Mouse (Mus musculus): ENCODE measurements around the gene Phospho2. TPM values are rescaled to one million over a fixed set of nuclear protein-coding genes. Genes with fewer than 3 reads are reported as not detected.

Phospho2 gene
- polyA plus RNA-seq, 1 experiment from 2014 or later = 35.9 TPM

DNA sequence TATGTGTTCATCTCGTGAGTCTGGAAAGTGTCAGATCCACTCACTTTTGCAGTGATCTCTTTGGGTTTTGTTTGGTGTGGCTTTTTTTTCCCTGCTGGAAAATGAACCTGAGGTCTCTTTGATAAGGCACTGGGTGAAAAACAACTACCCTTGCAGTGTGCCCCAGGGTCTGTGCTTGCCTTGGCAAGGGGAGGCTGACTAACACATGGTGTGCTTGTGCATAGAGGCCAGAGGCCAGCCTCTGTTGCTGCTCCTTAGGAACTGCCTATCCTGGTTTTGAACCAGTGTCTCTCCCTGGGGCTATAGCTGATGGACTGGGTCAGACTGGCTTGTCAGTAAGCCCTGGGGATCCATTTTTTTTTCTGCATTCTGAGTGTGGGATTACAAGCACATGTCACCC is 30.8 kb downstream of the Phospho2 start:
- no peak for ATAC-seq
- H3K4me1 ChIP-seq (ENCODE audit: control insufficient read depth, insufficient read depth, low read length) = peaks cover 26% of the 10 kb centered on the region
- no peaks in the 10 kb centered on the region; the same call in 1 of the 2 replicates for H3K27me3 ChIP-seq (ENCODE audit: control insufficient read depth, insufficient read depth, low read depth, low read length)
- no peak overlapping the region for H3K4me2 ChIP-seq (ENCODE audit: low read length)
- H3K36me3 ChIP-seq (ENCODE audit: control insufficient read depth, insufficient read depth, low read length) = no peaks in the 10 kb centered on the region
- no peak overlapping the region for H3K4me3 ChIP-seq (ENCODE audit: low read depth, low read length)
- H3K9me3 ChIP-seq (replicated peaks; ENCODE audit: control insufficient read depth, low read length, poor library complexity, severe bottlenecking) = no peaks in the 10 kb centered on the region
- H3K27ac ChIP-seq (ENCODE audit: low read length) = no peak overlapping the region
- H3K9ac ChIP-seq (ENCODE audit: low read depth, low read length) = no peak overlapping the region
- WGBS = 84% methylated on average over 1 of the region's 1 CpGs

DNA sequence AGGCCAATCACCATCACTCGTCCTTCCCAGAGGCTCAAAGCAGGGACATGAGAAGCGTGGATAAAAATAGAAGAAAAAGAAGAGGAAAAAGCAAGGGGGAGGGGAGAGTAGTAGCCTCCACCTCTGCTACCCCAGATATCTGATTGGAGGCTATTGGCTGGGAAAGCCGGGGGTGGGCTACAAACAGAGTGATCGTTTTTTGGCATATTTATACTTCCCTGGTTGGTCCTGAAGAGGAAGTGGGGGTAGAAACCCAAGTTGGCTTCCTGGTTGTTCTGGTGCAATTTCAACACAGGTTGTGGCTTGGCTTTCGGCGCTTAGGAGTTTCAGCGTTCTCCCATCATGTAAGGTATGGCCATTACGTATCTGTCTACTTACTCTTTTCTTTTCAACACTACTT is 32.3 kb downstream of the Phospho2 start, which contains the start of gene Klhl23:
Gene Klhl23, plus strand, starts transcription at position 234 of the 400 bp plus-strand sequence.
- Histone ChIP-seq H3K27me3 (ENCODE audit: control insufficient read depth, insufficient read depth, low read depth, low read length) (no peaks in the 10 kb centered on the region; the same call in 1 of the 2 replicates), H3K9me3 (replicated peaks; ENCODE audit: control insufficient read depth, low read length, poor library complexity, severe bottlenecking) (no peaks in the 10 kb centered on the region), H3K4me1 (ENCODE audit: control insufficient read depth, insufficient read depth, low read length) (peaks cover 38% of the 10 kb centered on the region), H3K27ac (ENCODE audit: low read length) (peak within 1 kb of the TSS; percentile 98), H3K9ac (ENCODE audit: low read depth, low read length) (peak within 1 kb of the TSS; percentile 96), H3K36me3 (ENCODE audit: control insufficient read depth, insufficient read depth, low read length) (0 out of 2 replicates have a peak, but pooled peaks cover 2% of the 10 kb centered on the region), H3K4me2 (ENCODE audit: low read length) (peak within 1 kb of the TSS; percentile 77), H3K4me3 (ENCODE audit: low read depth, low read length) (peak within 1 kb of the TSS; percentile 83)
- WGBS = 29% methylated on average over 8 of the region's 8 CpGs
- ATAC-seq = no peak

DNA sequence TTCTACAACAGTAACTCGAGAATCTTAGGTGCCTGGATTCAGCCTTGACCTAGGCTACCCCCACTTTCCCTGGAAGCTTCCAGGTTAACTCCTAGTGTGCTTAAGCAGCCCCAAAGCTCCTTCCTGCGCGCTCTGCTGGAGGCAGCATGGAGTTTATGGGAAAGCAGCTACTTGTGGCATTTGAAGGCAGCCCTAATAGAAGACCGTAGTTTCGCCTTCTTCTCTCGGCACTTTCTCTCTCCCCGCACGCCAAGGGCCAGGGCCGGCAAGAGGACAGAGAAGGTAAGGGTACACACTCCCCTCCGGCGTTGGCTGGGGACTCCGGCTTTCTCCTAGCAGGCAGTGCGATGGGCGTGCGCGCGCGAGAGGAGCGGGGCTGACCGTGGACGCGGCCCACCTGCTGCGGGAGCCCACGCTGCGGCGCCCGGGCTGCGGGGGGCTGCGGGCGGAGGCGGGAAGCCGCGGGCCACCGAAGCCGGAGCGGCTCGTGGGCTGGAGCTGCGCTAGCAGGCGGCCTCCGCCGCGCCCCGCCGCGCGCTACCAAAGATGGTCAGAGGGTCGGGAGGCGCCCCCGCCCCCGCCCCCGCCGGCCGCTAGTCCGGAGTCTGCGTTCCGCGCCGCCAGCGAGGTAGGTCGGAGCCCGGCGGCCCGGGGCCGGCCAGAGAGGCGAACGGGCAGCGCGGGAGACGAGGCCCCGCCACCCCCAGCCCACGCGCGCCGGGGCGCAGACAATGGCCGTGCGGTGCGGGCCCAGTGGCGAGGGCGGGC is 33.1 kb downstream of the Phospho2 start:
- H3K9me3 ChIP-seq (replicated peaks; ENCODE audit: control insufficient read depth, low read length, poor library complexity, severe bottlenecking) = no peaks in the 10 kb centered on the region
- under 1% methylated on average over 58 of the region's 80 CpGs for WGBS
- ATAC-seq = peak; percentile 86
- no peaks in the 10 kb centered on the region; the same call in 1 of the 2 replicates for H3K27me3 ChIP-seq (ENCODE audit: control insufficient read depth, insufficient read depth, low read depth, low read length)
- peaks cover 38% of the 10 kb centered on the region for H3K4me1 ChIP-seq (ENCODE audit: control insufficient read depth, insufficient read depth, low read length)
- H3K36me3 ChIP-seq (ENCODE audit: control insufficient read depth, insufficient read depth, low read length) = 0 out of 2 replicates have a peak, but pooled peaks cover 2% of the 10 kb centered on the region
- peak overlapping the region; percentile 83 for H3K4me3 ChIP-seq (ENCODE audit: low read depth, low read length)
- H3K27ac ChIP-seq (ENCODE audit: low read length) = peak overlapping the region; percentile 98
- peak overlapping the region; percentile 96 for H3K9ac ChIP-seq (ENCODE audit: low read depth, low read length)
- peak overlapping the region; percentile 77 for H3K4me2 ChIP-seq (ENCODE audit: low read length)

DNA sequence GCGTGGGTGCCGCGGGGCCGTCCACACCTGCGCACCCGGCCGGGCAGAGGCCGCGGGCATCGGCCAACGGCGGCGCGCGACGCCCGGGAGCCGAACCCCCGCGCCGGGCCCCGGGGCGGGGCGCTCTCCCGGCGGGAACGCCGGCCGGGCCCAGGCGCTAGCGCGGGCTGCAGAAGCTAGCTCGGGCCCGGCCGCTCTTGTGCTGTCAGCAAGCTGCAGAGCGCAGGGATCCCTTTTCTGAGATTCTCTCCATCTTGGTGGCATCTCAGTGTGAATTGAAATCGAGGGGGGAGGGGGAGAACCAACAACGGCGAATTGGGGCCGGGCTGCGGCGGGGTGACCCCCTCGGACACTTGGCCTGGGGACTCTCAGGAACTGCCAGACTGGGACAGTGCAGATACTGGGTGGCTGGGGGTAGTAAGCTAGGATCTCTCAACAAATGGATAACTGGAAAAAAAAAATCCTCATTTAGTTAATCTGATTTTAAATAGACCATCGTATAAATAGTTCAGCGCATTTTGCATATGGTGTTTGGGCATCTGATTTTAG is 33.8 kb downstream of the Phospho2 start:
- 2% methylated on average over 45 of the region's 45 CpGs for WGBS
- Histone ChIP-seq H3K36me3 (ENCODE audit: control insufficient read depth, insufficient read depth, low read length) (0 out of 2 replicates have a peak, but pooled peaks cover 2% of the 10 kb centered on the region), H3K9ac (ENCODE audit: low read depth, low read length) (peak overlapping the region; percentile 96), H3K27ac (ENCODE audit: low read length) (peak overlapping the region; percentile 98), H3K4me3 (ENCODE audit: low read depth, low read length) (peak overlapping the region; percentile 83), H3K4me2 (ENCODE audit: low read length) (peak overlapping the region; percentile 77), H3K4me1 (ENCODE audit: control insufficient read depth, insufficient read depth, low read length) (peaks cover 42% of the 10 kb centered on the region), H3K9me3 (replicated peaks; ENCODE audit: control insufficient read depth, low read length, poor library complexity, severe bottlenecking) (no peaks in the 10 kb centered on the region), H3K27me3 (ENCODE audit: control insufficient read depth, insufficient read depth, low read depth, low read length) (no peaks in the 10 kb centered on the region)
- ATAC-seq = peak; percentile 76

DNA sequence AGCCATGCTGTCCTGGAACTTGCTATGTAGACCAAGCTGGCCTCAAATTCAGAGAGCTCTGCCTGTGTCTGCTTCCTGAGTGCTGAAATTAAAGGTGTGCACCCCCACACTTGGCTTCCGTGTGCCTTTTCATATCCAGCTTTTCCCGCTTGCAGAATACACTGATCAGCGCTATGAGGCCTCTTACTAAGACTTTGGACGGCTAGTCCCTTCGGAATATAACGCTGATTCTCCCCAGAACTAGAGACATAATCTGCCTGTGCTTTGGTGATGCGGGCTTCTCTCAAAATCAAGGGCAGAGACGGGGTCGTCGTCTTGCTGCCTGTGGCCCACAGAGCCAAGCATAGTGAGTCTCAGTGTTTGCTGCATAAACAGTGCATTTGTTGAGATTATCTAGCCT is 36.5 kb downstream of the Phospho2 start:
- no peak overlapping the region for H3K9ac ChIP-seq (ENCODE audit: low read depth, low read length)
- H3K4me3 ChIP-seq (ENCODE audit: low read depth, low read length) = no peak overlapping the region
- H3K27me3 ChIP-seq (ENCODE audit: control insufficient read depth, insufficient read depth, low read depth, low read length) = no peaks in the 10 kb centered on the region
- H3K27ac ChIP-seq (ENCODE audit: low read length) = peak overlapping the region; percentile 29; the same call in 1 of the 2 replicates
- WGBS = 52% methylated on average over 10 of the region's 10 CpGs
- peaks cover 44% of the 10 kb centered on the region for H3K4me1 ChIP-seq (ENCODE audit: control insufficient read depth, insufficient read depth, low read length)
- H3K36me3 ChIP-seq (ENCODE audit: control insufficient read depth, insufficient read depth, low read length) = peaks cover 3% of the 10 kb centered on the region; the same call in 1 of the 2 replicates
- peak overlapping the region; percentile 36 for H3K4me2 ChIP-seq (ENCODE audit: low read length)
- ATAC-seq = no peak
- H3K9me3 ChIP-seq (replicated peaks; ENCODE audit: control insufficient read depth, low read length, poor library complexity, severe bottlenecking) = no peaks in the 10 kb centered on the region

DNA sequence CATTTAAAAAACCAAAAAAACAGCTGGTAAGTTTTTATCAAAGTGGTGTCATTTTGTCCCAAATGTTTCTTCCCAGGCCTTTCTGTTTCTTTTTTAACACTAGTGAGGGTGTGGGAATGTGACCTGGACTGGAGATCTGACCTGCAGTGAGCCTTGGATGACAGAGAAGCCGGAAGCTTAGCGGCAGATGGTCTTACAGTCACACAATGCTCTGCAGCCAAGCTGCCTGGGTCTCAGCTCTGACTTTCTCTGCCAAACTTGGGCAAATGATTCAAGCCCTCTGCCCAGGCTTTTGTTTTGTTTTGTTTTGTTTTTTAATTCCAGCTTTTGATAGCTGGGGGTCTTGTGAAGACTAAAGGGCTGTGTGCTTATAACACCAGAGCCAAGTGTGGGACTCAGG is 37.0 kb downstream of the Phospho2 start:
- H3K4me2 ChIP-seq (ENCODE audit: low read length) = peak overlapping the region; percentile 36
- H3K27ac ChIP-seq (ENCODE audit: low read length) = peak overlapping the region; percentile 54; the same call in 1 of the 2 replicates
- WGBS = 50% methylated on average over 2 of the region's 2 CpGs
- peaks cover 43% of the 10 kb centered on the region for H3K4me1 ChIP-seq (ENCODE audit: control insufficient read depth, insufficient read depth, low read length)
- no peak overlapping the region for H3K9ac ChIP-seq (ENCODE audit: low read depth, low read length)
- no peaks in the 10 kb centered on the region for H3K9me3 ChIP-seq (replicated peaks; ENCODE audit: control insufficient read depth, low read length, poor library complexity, severe bottlenecking)
- peaks cover 8% of the 10 kb centered on the region; the same call in 1 of the 2 replicates for H3K36me3 ChIP-seq (ENCODE audit: control insufficient read depth, insufficient read depth, low read length)
- ATAC-seq = no peak
- no peak overlapping the region for H3K4me3 ChIP-seq (ENCODE audit: low read depth, low read length)
- no peaks in the 10 kb centered on the region for H3K27me3 ChIP-seq (ENCODE audit: control insufficient read depth, insufficient read depth, low read depth, low read length)

DNA sequence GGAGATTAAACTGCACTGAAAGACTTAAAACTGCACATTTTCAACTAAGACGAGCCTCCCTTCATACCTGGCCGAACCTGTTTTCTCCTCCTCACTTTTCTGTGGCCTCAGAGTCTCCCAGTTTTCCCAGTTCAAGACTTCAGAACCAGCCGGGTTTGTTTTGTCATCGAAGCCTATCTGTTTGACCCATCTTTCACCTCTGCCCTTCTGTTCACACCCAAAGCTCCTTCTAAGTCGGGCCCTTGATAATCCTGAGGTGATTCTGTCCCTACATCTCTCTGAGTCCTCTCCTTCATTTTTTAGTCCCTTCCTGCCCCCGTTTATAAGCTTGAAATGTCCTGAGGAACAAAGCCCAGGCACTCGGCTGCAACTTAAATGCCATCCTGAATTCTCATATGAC is 38.6 kb downstream of the Phospho2 start:
- Histone ChIP-seq H3K36me3 (ENCODE audit: control insufficient read depth, insufficient read depth, low read length) (peaks cover 16% of the 10 kb centered on the region), H3K9ac (ENCODE audit: low read depth, low read length) (peak overlapping the region; percentile 32; the same call in 1 of the 2 replicates), H3K27me3 (ENCODE audit: control insufficient read depth, insufficient read depth, low read depth, low read length) (no peaks in the 10 kb centered on the region), H3K27ac (ENCODE audit: low read length) (no peak overlapping the region), H3K4me2 (ENCODE audit: low read length) (0 out of 2 replicates have a peak overlapping the region, but pooled peaks have one; percentile 4), H3K9me3 (replicated peaks; ENCODE audit: control insufficient read depth, low read length, poor library complexity, severe bottlenecking) (no peaks in the 10 kb centered on the region), H3K4me1 (ENCODE audit: control insufficient read depth, insufficient read depth, low read length) (peaks cover 34% of the 10 kb centered on the region), H3K4me3 (ENCODE audit: low read depth, low read length) (no peak overlapping the region)
- WGBS = 38% methylated on average over 7 of the region's 7 CpGs
- no peak for ATAC-seq

DNA sequence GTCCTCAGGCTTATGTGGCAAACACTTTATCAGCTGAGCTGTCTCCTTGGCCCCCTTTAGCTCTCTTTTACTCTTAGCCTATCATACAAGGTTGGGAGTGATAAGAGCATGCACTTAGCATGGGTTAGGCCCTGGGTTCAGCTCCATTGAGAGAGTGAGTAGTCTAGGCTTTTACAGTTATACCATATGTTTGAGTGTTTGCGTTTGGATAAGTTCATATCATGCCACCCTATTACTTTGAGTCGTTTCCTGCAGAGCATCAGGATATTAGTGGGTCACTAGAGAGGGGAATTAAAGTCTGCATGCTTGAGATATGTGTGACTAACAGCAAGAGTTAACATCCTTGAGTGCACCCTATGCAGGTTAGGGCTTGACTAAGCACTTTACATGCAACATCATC is 40.3 kb downstream of the Phospho2 start:
- Histone ChIP-seq H3K4me1 (ENCODE audit: control insufficient read depth, insufficient read depth, low read length) (peaks cover 23% of the 10 kb centered on the region), H3K27ac (ENCODE audit: low read length) (no peak overlapping the region), H3K36me3 (ENCODE audit: control insufficient read depth, insufficient read depth, low read length) (peaks cover 17% of the 10 kb centered on the region), H3K9me3 (replicated peaks; ENCODE audit: control insufficient read depth, low read length, poor library complexity, severe bottlenecking) (no peaks in the 10 kb centered on the region), H3K4me3 (ENCODE audit: low read depth, low read length) (no peak overlapping the region), H3K4me2 (ENCODE audit: low read length) (no peak overlapping the region), H3K9ac (ENCODE audit: low read depth, low read length) (no peak overlapping the region), H3K27me3 (ENCODE audit: control insufficient read depth, insufficient read depth, low read depth, low read length) (no peaks in the 10 kb centered on the region)
- ATAC-seq = no peak
- 87% methylated on average over 2 of the region's 2 CpGs for WGBS

DNA sequence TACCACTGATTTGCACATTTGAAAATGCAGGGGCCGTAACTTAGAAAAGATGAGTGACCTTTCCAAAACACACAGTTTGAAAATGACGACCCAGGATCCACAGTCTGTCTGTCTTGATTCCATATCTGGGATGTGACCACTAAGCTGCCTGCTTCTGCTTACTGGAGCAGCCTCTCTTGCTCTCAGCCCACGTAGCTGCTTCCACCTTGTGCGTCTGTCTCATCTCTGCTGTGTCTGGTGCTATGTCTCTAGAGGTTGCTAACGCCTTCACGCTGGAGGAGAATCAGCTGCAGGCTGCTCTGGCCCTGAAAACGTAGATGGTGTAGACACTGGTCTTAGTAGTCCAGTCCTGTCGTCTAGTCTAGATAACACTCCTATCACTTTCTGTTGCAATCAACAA is 40.7 kb downstream of the Phospho2 start:
- Histone ChIP-seq H3K4me3 (ENCODE audit: low read depth, low read length) (no peak overlapping the region), H3K9me3 (replicated peaks; ENCODE audit: control insufficient read depth, low read length, poor library complexity, severe bottlenecking) (no peaks in the 10 kb centered on the region), H3K9ac (ENCODE audit: low read depth, low read length) (no peak overlapping the region), H3K36me3 (ENCODE audit: control insufficient read depth, insufficient read depth, low read length) (peaks cover 17% of the 10 kb centered on the region), H3K27me3 (ENCODE audit: control insufficient read depth, insufficient read depth, low read depth, low read length) (no peaks in the 10 kb centered on the region), H3K4me2 (ENCODE audit: low read length) (no peak overlapping the region), H3K4me1 (ENCODE audit: control insufficient read depth, insufficient read depth, low read length) (peaks cover 19% of the 10 kb centered on the region), H3K27ac (ENCODE audit: low read length) (no peak overlapping the region)
- WGBS = 89% methylated on average over 8 of the region's 8 CpGs
- ATAC-seq = no peak
